Mouse (Mus musculus): ENCODE data around the gene Stxbp1. TPM values are rescaled to one million over a fixed set of nuclear protein-coding genes. Genes with fewer than 3 reads are reported as not detected.

Gene Stxbp1
- polyA plus RNA-seq, 1 experiment = 2.3 TPM

DNA sequence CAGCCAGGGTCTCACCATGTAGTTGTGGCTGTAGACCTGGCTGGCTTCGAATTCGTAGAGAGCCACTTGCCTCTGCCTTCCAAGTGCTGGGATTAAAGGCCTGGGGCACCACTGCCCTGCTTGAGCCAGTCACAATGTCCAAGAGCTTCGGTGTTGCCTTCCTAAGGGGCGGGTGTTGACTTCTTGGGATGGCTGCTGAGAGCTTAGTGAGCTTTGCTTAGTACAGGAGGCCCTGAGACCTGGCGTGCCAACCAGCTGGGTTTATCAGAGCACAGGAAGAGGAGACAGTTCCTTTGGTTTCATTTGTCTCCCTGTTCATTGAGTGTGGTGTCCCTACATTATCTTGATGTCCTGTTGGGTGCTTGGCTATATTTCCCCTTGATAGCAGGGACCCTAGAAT, 30.3 kb upstream of the Stxbp1 start:
- no peak for TF ChIP-seq GATA1 (IDR thresholded peaks at IDR 0.05; ENCODE audit: low read length)

DNA sequence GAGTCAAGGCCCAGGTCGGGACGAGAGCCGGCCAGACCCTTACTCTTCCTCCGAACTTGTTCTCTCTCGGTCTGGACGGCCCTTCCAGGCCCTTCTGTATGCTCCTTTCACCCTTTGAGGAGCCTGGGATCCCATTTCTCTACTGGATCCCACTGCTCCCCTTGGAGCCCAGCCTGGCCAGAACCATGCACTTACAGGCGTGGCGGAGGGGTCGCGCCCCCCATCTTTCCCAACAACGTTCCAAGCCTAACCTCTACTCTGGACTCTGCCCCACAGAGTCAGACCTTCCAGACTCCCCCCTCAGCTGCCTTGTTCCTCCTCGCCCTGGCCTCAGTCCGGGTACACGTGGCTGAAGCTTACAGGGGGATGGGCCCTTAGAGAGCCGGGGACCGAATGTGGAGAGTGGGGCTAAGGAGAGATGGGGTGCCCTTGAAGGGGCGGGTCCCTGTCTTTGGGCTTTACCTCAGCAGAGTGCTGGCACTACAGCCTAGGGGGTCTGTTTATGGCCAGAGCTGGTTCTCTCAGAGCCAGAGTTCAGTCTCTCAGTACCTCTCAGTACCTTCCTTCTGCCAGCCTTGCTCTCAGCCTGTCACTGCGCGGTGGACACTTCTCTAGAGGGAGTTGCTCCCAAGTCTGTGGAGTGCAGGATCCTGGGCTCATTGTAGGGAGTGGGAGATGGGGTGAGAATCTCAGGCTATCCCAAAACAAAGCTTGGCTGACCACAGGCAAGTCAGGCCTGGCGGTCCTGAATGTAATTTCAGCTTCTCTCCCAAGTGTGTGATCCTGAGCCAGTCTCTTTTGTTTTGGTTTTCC, 29.7 kb upstream of the Stxbp1 start:
- no peak for TF ChIP-seq GATA1 (IDR thresholded peaks at IDR 0.05; ENCODE audit: low read length)

DNA sequence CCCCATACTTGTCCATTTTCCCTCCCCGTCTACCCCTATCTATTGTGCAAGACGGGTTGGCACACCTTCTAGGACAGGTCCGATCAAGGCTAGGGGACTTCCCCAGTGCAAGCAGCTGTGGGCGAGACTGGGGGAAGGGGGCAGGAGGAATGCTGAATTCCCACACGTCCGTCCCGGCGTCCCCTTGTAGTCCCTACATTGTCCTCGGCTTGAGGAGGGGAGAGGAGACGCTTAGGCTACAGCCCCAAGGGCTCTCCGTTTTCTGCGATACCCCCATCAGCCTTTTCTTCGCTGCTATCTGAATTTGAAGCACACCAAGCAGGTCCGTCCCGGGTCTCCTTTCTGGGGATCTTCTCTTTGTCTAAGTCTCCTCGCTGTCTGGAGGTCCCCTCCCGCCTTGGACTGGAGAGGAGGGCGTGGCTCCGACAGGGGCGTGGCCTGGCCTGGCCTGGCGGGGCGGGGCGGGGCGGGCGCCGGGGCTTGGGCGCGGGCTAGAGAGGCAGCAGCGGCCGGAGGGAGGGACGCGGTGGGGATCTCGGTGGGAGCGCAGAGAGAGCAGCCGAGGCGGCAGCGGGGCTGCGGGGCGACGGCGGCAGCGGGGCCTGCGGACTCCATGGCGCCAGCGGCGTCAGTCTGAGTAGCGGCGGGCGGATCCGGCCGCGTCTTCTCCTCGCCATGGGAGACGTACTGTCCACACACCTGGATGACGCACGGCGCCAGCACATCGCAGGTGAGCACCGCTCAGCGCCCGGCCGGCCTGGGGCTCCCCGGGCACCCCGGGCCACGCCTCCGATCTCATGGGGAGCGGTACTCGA, 28.8 kb upstream of the Stxbp1 start, which contains the start of gene Fam129b:
TSS of gene Fam129b (plus strand) at position 440 of the 815 bp plus-strand sequence.
- no peak for TF ChIP-seq GATA1 (IDR thresholded peaks at IDR 0.05; ENCODE audit: low read length)

DNA sequence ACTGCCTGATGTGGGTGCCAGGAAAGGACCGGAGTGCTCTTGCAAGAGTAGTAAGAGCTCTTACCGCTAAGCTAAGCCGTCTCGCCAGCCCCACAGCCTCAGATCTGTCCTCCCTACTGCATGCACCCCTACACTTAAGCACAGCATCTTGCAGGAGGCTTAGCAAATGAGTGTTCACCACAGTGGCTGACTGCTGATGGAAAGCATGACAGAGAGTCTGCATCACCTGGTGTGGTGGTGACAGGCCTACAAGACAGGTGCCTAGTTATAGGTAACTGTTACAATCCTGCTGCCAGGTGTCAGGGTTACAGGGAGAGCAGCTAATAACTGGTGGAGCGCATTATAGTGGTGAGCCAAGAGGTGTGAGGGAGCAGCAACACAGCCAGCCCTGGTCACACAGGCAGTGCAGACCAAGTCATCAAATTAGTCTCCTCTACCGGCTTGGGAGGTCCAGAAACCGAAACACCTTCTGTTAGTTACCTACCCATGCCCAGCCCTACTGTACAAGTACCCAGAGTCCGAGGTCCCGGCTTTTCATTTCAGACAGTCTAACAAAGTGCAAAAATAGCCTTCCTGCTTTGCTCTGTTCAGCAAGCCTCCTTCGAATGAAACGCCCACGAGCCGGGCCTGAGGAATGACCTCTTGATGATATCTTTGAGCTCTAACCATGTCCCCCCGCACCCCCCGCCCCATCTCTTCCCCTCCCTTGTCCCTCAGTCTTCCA, 28.1 kb upstream of the Stxbp1 start:
- TF ChIP-seq GATA1 (IDR thresholded peaks at IDR 0.05; ENCODE audit: low read length) = no peak

DNA sequence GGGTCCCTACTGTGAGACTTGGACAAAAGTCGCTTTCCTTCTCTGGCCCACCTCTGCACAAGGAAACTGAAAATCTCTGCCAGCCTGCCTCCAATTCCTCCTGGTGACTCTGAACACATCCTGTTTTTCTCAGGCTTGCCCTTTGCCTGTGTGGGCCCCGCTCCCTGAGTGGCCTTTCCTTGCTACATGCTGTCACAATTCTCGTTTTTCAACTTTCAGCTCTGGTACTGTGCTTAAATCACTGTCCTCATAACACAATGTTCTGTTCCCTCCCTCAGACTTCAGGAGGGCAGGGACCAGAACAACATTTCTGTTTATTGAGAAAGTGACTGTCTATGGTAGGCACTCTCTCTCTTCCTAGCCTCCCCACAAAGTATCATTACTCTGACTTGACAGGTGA, 27.0 kb upstream of the Stxbp1 start:
- TF ChIP-seq GATA1 (IDR thresholded peaks at IDR 0.05; ENCODE audit: low read length) = no peak

DNA sequence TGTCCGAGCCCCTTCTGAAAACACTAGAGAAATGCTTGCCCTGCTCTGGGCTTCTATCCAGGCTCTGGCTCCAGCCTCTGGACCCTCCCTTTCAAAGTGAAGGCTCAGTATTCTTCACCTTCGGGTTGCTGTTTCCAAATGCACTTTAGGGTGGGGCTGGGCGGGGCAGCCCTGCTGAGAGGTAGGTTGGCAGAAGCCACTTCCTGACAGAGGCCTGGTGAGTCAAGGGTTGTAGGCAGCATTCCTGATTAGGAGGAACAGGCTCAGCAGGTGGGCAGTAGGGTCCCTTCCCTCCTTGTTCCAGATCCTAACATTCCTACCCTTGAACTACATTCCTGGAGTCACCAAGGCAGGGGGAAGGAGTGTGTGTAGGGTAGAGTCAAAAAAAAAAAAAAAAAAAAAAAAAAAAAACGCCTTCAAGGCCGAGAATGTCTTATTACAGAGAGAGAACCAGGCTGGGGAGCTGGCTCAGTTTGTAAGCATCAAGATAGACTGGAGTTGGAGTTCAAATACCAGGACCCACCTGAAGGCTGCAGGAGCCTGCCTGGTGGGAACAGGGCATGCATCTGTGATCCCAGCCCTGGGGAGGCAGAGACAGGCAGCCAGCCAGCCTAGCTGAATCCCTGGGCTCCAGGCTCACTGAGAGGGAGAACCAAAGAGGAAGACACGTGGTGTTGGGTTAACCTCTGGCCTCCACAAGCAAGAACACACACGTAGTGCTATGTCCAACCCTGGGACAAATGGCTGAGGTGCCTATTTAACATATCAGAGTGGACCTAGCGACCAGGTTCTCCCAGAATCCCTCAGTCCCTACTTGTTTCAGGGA, 23.4 kb upstream of the Stxbp1 start:
- no peak for TF ChIP-seq GATA1 (IDR thresholded peaks at IDR 0.05; ENCODE audit: low read length)

DNA sequence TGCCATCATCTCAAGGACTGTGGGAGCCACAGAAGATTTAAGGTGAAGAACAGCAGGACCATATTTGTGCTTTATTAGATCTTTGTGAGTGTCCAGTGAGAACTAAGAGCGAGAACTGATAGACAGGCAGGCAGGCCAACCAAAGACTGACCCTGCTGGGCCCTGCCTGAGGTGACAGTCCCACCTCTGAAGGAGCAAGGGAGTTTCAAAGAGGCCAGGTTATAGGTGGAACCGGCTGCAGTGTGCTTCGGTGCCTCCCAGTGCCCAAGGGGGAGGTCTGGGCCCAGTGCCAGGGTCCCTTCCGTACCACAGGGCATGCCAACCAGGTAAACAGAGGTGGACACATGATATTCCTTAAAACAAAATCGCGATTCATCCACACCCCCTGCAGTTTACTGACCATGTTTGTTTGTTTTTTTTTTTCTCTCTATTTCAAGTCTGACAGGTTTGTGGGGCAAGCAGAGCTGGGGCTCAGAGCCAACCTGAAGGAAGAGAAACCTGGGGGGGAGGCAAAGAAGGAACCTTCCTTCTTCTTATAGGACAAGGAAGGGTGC, 22.8 kb upstream of the Stxbp1 start:
- TF ChIP-seq GATA1 (IDR thresholded peaks at IDR 0.05; ENCODE audit: low read length) = no peak

DNA sequence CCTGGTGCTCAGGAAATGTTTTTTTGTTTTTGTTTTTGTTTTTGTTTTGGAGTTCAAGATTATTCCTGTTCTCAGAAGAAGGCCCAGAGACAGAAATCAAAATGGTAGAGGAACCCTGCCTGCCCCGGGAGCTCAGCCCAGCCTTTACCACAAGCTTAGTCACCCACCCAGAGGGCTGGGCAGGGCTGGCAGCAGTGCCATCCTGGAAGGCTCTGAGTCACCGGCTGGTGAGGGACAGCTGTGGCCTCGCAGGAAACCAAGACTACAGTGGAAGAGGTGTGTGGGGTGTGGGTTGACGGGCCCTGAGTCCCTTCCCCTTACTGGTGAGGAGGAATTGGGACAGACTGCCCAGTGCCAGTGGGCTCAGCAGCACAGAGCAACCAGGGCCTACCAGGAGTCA, 20.3 kb upstream of the Stxbp1 start:
- TF ChIP-seq GATA1 (IDR thresholded peaks at IDR 0.05; ENCODE audit: low read length) = no peak

DNA sequence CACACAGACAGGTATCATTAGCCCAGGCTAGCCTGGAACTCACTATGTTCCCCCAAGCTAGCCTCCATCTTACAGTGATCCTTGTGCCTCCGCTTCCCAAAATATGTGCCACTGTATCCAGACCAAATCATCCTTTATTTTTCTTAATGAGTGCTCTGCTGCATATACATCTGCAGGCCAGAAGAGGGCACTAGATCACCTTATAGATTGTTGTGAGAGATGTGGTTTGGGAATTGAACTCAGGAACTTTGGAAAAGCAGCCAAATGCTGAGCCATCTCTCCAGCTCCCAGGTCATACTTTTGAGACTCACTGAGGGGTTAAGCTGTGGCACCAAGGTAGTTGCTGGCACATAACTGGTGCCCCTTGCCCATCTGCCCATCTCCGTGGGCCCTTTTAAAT, 17.7 kb upstream of the Stxbp1 start:
- TF ChIP-seq GATA1 (IDR thresholded peaks at IDR 0.05; ENCODE audit: low read length) = no peak

DNA sequence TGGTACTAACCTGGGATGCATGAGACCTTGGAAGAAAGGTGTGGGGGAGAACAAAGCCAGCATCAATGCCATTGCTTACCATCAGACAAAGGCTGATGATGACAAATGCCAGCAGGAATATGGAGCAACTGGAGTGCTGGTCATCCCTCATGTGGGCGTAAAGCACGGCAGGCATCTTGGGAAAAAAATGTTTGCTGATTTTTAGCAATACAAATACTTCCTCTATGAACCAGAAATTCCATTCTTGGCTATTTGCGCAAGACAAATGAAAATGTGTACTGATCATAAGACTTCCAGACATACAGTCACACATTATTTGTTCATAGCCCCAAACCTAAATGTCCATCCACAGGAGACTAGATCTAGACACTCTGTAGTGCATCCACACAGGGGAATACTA, 16.3 kb upstream of the Stxbp1 start:
- no peak for TF ChIP-seq GATA1 (IDR thresholded peaks at IDR 0.05; ENCODE audit: low read length)

DNA sequence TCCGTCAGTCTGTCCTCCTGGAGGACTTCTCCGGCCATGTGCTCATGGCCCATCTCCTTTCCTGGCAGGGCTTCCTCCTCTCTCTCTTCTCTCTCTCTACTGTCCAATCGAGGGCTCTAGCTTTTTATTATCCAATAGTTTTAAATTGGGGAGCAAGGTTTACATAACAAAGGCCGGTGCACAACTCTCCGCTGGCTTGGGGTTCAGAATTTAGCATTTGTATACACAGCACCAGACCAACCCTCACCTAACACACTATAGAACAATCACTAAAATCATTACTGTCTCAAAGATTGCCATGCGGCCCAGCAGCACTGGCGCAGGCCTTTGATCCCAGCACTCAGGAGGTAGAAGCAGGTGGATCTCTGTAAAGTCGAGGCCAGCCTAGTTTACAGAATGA, 13.8 kb upstream of the Stxbp1 start:
- no peak for TF ChIP-seq GATA1 (IDR thresholded peaks at IDR 0.05; ENCODE audit: low read length)

DNA sequence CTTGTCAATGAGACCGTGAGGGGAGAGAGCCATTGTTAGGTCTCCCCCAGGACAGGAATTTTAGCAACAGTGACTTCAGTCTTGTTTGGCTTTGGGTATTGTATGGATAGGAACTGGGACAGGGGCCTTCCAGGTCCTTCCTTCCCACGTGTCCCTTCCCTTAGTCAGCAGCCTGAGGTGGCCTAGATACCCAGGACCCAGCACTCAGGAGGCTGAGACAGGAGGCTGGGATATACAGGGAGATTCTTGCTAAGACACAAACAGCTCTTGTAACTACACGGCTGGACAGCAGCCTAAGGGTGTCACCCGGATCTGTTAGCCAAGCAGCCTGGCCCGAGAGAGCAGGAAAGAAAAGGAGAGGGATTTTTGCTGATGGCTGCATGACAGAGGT, 12.6 kb upstream of the Stxbp1 start:
- no peak for TF ChIP-seq GATA1 (IDR thresholded peaks at IDR 0.05; ENCODE audit: low read length)

DNA sequence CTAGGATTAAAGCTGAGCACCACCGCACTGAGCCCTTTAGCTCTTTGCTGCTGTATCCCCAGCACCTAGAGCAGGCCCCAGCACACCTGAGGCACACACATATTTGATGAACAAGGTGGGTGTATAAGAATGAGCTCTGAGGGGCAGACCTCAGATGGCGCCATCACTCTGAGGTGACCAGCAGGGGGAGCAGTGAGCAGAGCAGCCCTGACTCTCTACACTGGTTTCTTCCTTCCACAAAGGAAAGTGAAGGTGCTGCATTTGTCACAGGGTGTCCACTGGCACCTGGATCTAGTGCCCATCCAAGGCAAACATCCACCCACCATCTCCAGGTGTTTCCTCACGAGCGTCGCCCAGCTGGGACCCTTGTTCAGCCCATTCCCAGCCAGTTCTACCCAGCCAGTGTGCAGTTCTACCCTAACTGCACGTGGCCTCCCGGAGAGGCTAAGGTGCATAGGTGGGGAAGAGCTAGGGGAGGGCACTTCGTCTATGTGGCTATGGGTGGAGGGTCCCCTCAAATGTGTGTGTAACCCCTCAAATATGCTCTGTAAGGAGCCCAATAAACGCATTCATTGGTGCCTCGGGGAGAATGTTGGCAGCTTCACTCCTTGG, 12.1 kb upstream of the Stxbp1 start:
- TF ChIP-seq GATA1 (IDR thresholded peaks at IDR 0.05; ENCODE audit: low read length) = no peak

DNA sequence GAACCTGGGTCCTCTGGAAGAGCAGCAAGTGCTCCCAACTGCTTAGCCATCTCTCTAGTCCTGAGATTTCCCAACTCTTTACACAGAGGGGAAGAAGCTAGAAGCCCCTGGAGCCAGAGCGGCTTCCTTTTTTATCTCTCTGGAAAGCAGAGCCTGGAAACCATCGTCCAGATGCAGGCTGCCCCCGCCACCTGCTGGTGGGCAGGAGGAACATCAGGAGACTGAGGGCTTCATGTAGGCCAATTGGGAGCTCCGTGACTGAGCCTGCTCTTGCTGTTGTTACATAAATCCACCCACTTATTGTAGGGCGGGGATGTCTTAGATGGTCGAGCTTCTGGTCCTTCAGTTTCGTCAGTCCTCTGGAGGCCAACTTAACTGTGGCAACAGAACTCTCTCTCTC, 10.5 kb upstream of the Stxbp1 start:
- no peak for TF ChIP-seq GATA1 (IDR thresholded peaks at IDR 0.05; ENCODE audit: low read length)

Data from G1E-ER4 (cell line).